Mouse (Mus musculus) brain, embryonic 18.5 days (tissue): ENCODE measurements around the gene Ppp1r13l.

ENCODE experiments used
- DNase-seq: peaks from one replicate; pipeline ENCODE4 v3.0.0-alpha.2; 2012; ENCODE audit warnings: low read depth, low spot score

Gene Ppp1r13l

DNA sequence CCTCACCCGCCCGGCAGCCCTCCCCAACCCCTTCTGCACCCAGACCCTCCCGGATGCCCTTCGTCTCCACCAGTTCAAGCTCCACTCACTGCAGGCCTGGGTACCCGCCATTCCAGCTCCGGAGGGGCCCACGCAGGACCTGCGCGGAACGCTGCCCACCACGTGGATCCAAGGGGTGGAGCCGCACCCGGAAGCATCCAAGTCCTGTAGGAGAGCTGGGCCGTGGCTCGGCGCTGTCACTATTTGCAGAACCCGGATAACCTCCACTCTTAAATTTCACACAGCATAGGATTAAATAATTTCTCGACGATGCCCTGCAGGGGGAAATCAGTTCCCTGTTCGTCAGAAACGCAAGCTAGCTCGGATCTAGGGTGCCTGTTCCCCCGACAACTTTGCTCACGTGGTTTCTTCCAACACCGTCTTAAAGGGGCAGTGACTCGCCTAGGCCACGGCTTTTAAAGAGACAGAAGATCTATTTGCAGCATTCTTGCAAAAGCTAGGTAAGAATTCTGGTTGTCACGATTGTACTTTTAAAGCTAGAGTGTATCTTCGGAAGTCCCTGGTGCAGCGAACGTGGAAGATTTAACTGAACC, at the start of gene Ppp1r13l, which contains the start of gene Cd3eap:
TSS of gene Ppp1r13l (plus strand) at position 451 of the 593 bp plus-strand sequence.
TSS of gene Cd3eap (minus strand) at position 185 of the 593 bp plus-strand sequence.
- DNase-seq: peak; percentile 82

DNA sequence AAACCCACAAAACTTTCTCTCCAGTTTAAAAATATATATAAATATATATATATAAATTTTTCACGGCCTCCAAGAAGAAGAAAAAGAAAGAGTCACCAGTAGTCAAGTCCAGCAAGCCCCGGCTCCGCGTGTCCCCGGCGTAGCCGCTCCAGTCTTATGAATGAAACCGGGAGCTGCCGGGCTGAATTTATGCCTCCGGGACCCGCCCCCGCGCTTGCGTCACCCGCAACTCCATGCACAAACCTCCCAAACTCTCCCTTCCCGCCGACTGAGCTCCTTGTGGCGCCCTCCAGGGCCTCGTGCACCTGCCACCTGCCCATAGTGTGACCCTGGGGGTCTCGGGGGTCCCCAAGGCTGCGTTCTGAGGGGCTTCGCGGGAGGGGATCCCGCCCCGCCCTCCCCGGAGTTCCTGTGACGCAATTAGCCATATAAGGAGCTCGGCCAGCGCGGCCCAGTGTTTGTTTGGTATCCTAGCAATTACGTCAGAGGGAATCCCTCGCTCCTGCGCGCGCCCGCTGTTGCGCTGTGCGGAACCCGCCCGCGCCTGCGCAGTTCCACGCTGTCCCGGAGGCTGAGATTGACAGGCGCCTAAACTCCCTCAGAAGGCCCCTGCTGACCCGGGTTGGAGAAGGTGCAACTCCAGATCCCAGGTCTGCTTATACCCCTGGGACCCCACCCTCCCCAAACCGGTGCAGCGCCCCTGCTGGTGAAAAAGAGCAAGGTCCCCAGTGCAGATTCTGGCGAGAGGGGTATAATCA, 49.5 kb upstream of the Ppp1r13l start, which contains the start of gene Fosb:
TSS of gene Fosb (minus strand) at position 168 of the 758 bp plus-strand sequence.
- peak; percentile 87 for DNase-seq

DNA sequence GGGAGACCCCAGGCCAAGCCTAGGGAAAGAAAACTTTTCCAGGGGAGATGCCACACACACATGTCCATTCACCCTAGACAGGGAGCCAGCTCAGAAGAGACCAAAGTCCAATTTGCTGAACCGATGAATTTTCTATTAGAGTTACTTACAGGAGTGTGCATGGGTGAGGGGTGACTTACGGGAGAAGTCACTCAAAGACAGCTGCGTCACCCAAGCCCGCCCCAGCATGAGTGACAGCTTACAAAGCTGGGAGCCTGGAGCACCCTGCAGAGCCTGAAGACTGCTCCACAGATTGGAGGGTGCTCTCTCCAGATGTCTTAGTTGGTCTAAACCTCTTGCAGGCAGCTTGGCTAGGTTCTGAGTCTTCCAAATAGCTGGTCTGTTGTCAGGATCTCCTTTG, 47.6 kb upstream of the Ppp1r13l start:
- DNase-seq: no peak

DNA sequence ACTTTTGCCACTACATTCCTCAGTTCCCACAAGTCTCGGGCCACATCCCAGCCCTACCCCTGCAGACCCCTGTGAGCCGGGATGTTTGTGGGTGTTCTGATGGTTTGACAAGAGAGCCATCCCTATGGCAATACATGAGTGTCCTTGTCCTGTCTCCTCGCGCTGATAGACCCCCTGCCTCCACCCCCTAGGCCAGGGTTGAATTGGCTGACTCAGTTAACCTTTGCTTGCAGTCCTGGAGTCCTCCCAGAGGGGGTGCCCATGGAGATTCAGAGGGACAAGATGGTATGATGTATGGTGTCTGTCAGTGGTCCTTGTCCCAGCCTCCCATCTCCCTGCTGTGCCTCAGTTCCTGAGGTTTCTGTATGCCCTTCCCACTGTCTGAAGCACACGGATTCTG, 45.5 kb upstream of the Ppp1r13l start:
- no peak for DNase-seq

GRCm38 (mm10) chr7:19316451-19317161, 42.9 kb upstream of the Ppp1r13l start:
- no peak for DNase-seq

- no peak for DNase-seq
Observed at GRCm38 (mm10) chr7:19318201-19318600, 41.3 kb upstream of the Ppp1r13l start.

DNA sequence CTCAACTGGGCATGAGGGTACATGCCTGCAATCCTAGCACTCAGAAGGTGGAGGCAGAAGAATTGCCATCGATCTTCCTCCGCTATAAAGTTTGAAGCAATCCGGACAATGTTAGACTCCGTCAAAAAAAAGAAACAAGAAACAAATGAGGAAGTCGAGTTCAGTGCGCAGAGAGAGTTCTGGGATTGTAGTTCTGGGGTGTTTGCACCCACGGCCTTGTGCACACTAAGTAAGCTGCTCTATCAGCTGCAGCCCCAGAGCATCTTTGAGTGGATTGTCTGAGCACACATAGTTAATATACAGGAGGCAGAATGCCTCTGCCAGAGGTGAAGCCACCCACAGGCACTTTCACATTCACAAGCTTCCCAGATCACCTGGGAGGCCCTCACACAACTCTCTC, 40.9 kb upstream of the Ppp1r13l start:
- DNase-seq: no peak

GRCm38 (mm10) chr7:19319458-19319857, 40.1 kb upstream of the Ppp1r13l start:
- no peak for DNase-seq

DNA sequence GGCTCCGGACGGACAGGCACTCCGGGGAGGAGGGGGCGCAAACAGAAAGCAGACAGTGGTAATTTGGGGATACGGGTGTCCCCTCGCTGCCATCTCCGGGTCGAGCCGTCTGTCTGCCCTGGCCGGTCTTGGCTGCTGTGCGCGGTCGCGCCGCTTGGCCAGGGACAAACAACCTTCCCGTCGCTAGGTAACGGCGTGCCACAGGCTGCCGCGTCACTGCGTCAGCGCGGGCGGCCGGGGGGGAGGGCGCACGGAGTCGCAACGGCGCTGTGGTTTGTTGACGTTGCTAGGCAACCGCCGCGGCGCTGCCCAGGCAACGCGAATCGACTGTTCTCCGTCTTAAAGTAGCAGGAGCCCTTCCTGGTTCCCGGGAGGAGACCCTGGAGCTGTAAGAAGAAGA, 39.6 kb upstream of the Ppp1r13l start:
- peak; percentile 92 for DNase-seq

DNA sequence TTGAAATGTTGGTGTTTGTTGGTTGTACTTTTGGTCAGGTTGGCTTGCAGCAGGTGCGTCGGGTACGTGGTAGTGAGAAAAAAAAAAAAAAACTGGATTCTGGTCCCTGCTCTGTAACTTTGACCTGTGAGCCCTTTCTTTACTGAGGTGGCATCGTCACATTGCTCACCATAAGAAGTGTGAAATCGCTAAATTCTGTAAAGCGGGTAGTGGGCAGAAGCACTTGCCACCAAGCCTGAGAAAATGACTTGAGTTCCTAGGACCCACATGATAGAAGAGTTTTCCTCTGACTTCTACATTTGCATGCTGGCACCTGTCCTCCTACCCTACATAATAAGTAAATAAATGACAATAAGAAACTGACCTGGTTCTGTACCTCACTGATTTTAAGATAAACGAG, 38.9 kb upstream of the Ppp1r13l start:
- DNase-seq: no peak

DNA sequence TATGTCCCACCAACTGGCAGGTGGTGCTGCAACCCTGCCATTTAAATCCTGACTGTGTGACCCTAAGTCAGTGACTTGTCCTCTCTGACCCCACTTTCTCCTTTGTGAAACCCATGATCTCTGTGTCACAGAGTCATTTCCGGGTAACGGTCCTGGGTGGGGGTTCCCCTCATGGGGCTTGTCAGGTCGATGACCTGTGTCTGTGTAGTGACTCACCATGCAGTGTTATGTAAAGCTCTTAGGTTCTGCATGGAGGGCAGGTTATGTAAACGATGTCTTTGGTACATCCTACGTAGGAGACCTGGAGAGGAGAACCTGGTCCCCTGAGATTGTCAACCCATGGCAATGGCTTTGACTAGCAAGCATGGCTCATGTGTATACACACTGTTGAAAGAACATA, 38.1 kb upstream of the Ppp1r13l start:
- no peak for DNase-seq

DNA sequence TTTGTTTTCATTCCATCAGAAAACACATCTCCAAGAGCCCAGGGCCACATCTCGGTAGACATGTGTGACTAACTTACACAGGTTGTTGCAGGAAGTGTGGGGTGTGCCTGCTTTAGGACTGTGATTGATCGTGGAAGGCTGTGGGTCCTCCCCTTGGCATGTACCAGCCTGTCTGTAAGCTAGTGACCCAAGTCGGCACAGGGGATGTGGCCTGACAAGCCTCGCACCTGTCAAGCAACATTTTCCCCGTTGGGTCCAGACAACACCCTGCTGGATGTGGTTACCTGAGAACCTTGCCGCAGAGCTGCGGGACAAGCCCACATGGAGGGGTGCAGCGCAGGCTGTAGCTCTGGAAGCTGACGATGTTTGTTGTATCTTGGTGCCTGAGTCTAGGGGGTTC, 37.1 kb upstream of the Ppp1r13l start:
- DNase-seq: no peak

- DNase-seq: no peak
Observed at GRCm38 (mm10) chr7:19324221-19324620, 35.3 kb upstream of the Ppp1r13l start.

DNA sequence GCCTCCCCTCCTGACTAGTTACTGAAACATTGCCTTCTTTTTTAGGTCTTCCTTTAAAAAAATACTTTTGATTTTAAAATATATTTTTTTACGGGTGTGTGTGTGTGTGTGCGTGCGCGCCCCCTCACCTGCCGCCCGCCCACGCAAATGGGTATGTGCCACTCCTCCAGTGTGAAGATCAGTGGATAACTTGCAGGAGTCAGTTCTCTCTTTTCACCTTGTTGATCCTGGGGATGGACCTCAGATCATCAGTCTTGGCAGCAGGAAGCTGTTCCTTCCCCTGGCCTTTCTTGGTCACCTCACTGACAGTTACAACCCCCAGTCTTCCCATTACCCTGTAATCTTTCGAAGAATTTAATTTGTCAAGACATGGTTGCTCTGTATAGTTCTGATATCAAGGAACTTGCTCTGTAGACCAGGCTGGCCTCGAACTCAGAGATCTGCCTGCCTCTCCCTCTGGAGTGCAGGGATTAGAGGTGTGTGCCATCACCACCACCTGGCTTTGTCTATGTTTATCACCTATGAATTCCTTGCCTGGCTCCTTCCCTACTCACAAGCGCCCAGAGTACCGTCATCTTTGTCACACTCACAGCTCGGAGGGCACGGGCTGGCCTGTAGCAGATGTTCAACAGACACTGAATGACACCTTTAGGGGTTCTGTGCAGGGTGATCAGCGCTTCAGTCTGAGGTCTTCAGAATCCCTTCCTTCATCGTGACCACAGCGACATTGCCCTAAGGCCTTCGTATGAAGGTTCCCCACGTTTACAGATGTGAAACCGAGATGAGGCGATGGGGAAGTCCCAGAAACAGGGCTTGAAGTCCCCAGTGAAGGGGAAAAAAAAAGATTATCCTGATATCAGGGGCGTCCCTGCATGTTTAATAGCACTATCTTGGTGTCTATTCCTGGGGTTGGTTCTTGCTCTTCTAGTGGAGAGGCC, 34.0 kb upstream of the Ppp1r13l start:
- no peak for DNase-seq

DNA sequence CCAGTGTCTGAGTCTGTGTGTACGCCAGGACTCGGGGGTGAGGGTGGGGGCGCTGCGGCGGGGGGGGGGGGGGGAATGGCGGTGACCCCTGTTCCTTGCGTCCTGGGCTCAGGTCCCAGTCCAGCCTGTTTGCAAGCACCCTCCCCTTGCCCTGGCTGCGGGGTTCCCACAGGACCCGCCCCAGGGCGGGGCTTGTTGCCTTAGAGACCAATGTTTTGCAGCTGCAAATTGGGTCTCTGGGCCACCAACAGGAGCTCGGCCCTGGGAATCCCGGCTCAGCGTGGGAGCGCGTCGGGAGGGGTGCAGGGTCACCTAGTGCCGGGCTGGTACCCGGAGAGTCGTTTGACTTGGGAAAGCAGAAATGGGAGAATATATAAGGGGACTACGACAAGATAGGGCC, 33.2 kb upstream of the Ppp1r13l start:
- no peak for DNase-seq

DNA sequence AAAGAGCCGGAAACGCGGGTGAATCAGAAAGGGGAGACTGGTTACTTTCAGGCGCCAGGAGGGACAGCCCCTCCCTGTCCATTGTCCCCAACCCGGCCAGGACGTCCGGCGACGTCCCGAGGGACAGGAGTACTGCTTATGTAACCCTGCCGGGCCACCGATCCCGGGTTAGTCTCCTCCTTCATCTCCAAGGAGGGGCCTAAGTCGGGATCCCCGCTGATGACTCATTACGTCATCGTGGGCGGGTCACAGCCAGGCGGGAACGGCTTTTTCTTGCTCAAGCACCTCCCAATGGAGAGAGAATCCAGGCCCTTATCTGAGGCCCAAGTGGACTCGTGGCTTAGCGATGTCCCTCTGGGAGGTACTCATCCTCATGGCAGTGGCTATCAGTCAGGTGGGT, 32.4 kb upstream of the Ppp1r13l start:
- no peak for DNase-seq

- DNase-seq: no peak
Observed at GRCm38 (mm10) chr7:19327782-19328181, 31.8 kb upstream of the Ppp1r13l start.

GRCm38 (mm10) chr7:19328425-19328824, 31.1 kb upstream of the Ppp1r13l start:
- no peak for DNase-seq

DNA sequence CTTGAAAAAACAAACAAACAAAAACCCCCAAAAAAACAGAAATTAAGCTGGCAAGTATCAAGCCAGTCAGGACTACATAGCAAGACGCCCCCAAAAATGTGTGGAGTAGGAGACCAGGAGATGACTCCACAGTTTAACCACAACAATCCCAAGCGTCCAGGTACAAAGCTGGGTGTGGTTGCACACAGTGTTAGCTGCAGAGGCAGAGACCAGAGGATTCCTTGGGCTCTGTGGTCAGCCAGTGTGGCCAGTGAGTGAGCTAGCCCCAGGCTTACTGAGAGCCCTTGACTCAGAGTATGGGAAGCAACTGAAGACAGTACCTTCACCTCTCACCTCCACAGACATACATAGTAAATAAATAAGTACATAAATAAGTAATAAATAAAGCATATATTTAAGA, 27.6 kb upstream of the Ppp1r13l start:
- DNase-seq: no peak

DNA sequence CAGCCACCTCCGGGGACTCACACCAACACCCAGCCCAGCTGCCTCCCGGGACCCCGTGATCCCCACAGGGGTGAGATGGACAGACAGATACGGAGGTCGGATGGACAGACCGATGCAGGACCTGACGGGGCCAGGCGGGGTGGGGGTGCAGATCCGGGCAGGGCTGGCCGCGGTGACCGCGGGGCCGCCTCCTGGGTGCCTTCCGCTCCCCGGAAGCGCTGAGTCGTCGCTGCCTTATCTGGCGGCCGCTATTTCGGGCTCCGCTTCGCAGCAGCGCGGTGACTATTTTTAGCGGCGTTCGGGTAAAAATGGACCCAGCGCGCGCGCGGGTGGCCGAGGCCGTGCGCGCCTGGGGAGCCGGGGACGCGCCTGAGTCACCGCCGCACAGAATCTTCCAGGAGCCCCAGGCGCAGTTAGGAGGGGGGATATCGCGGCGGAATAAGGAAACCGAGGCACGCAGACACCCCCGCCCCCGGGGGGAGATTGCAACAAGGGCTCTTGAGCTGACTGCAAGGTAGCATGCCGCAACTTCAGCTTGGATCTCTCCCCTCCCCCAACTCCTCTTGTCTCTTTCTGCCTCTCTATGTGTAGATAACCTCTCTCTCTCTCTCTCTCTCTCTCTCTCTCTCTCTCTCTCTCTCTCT, 26.7 kb upstream of the Ppp1r13l start:
- DNase-seq: no peak

GRCm38 (mm10) chr7:19335583-19335982, 24.0 kb upstream of the Ppp1r13l start:
- DNase-seq: no peak
